Mouse (Mus musculus): ENCODE measurements at regions not wholly inside any gene's neighbourhood (a gene's known extent, or its start where the extent isn't known, plus 50 kb on each side); places are given as distances from the start of the nearest gene placed in this dataset.
A peak's percentile ranks its signal among the peaks of the same experiment; 100 is the strongest.

GRCm38 (mm10) chr16:8117543-8118167 lies 307.3 kb downstream of the Tmem114 start:
- DNase-seq = no peak

- DNase-seq = no peak
Measured at GRCm38 (mm10) chr16:8111329-8112116, 313.4 kb downstream of the Tmem114 start.

DNA sequence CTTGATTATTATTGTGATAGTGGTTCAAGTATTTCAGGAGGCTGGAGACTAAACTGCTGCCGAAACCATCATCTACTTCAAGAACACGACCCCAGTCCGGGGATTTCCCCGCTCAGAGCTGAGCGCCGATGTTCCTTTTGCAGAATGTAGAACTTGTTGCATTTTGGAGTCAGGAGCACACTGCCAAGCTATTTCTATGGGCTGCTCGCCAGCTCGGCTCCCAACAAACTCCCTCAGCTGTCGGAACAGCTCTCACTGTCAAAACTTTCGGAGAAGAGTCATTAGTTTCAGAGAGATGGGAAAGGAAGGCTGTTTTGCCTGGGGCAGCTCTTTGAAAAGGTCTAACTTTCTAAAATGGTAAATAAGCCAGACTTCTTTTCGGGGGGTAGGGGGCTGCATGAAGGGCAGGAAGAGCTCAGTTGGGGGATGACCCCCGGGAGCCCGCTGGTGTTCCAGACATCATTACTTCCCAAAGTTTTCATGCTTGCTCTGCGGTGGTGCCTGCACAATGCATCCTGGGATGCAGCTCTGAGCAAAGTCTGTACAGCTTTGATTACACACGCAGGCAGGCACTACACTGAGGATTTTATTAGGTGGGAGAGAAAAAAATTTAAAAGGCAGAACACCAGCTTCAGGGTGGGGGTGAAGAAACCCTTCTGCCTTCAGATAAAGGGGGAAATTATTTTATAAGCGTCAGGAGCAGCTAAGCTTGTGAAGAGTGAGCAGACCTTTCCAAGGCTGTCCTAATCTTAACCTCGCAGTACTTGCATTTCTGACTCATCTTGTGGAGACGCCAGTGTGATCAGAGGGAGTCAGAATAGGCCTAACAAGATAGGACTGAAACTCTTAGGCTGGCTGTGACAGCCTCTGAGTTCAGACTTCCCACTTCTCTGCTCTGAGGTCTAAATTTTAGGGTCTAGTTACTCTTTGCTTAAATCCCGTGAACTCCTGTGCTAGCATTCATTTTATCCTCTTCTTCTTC lies 316.5 kb downstream of the Tmem114 start:
- no peak for DNase-seq

GRCm38 (mm10) chr16:8079024-8079423 lies 345.9 kb downstream of the Tmem114 start:
- DNase-seq = no peak

DNA sequence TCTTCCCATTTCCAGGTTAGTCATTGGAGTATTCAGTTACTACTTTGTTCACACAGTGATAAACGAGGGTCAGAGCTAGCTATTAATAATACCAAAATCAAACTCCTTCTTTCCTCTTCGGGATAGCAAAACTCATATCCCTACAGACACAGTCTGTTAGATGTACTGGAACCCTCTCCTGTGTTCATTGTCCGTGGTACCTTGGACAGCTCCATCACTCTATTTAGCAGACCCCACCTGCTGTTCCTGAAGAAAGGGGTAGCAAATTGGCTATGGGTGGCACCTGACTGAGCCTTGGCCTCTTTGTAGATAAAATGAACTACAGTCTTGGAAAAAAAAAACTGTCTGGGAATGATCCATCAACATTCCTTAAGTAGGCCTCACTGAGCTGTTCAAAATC lies 346.5 kb downstream of the Tmem114 start:
- no peak for DNase-seq

GRCm38 (mm10) chr16:8074729-8075128 lies 350.2 kb downstream of the Tmem114 start:
- DNase-seq = peak; percentile 5

- DNase-seq = no peak
Measured at GRCm38 (mm10) chr16:8053936-8054335, 371.0 kb downstream of the Tmem114 start.

DNA sequence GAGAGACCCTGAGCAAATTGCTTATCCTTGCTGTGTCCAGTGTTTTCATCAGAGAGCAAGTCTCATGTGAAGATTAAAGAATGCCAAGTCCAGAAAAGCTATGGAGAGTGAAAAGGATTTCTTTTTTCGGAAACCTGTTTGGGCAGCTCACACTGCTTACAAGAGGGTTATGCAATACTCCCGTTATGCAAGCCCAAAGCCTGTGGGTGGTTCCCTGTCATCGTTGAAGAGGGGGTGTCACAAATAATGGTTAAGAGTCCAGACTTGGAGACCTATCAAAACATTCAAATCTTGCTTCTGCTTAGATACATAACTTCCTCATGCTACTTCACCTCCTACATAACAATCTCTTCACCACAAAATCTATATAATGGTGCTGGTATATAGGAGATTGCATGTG lies 416.0 kb downstream of the Tmem114 start:
- peak; percentile 65 for DNase-seq

GRCm38 (mm10) chr16:8006631-8007030 lies 418.3 kb downstream of the Tmem114 start:
- DNase-seq = no peak

GRCm38 (mm10) chr16:8002339-8003089 lies 422.4 kb downstream of the Tmem114 start:
- DNase-seq = peak; percentile 20

DNA sequence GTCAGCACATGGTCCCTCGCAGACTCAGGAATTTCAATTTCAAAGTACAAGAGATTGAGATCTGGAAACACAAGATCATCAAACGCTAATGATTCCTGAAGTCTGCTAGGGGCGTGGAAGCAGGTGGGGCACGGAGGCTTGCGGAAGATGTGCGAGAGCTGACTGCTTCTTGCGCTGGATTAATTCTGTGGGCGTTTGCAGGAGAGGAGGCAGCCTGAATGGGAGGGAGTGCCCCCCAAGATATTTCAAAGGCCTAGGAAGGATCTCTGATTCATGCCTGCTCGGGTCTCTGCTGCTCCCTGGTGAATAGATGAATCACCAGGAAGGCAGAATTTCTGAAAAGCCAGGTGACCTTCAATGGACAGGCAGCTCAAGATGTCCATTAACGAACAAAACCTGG lies 442.1 kb downstream of the Tmem114 start:
- DNase-seq = no peak

- DNase-seq = no peak
Measured at GRCm38 (mm10) chr16:7978466-7978865, 446.5 kb downstream of the Tmem114 start.

GRCm38 (mm10) chr16:7951616-7952015 lies 473.3 kb downstream of the Tmem114 start:
- no peak for DNase-seq

DNA sequence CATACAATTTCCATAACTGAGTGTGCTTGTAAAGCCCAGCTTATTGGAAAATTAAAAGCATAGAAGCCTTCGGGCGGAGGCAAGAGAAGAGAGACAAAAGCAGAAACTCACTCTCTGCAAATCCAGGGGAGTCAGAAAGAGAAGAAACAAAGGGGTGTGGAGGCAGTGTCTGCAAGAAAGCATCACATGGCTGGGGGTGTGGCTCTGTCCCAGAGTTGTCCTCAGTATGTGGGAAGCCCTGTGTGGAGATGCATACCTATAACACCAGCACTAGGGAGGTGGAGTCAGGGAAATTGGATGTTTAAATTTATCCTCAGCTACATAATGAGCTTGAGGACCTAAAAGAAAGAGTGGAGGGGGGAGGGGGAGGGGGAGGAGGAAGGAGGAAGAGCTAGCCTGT lies 482.6 kb downstream of the Tmem114 start:
- DNase-seq = no peak

- DNase-seq = no peak
Measured at GRCm38 (mm10) chr16:7937167-7937566, 487.8 kb downstream of the Tmem114 start.

DNA sequence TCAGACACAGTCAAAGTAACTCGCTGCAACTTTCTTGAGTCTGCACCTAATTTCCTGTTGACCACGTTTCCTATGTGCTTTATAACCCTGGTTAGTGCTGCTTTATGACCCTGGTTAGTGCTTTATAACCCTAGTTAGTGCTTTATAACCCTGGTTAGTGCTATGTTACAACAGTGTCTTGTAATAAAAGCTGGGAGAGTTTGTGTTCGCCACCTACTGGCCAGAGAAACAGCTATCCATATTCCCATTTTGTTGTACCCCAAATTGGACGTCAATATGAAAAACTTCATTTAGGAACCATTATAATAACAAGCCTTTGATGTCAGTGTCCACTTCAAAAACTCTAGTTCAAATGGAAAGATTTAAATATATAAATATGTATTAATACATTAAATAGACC lies 492.6 kb downstream of the Tmem114 start:
- no peak for DNase-seq

GRCm38 (mm10) chr16:7931676-7932075 lies 493.3 kb downstream of the Tmem114 start:
- no peak for DNase-seq

- DNase-seq = peak; percentile 14
Measured at GRCm38 (mm10) chr16:7929112-7929511, 495.8 kb downstream of the Tmem114 start.

DNA sequence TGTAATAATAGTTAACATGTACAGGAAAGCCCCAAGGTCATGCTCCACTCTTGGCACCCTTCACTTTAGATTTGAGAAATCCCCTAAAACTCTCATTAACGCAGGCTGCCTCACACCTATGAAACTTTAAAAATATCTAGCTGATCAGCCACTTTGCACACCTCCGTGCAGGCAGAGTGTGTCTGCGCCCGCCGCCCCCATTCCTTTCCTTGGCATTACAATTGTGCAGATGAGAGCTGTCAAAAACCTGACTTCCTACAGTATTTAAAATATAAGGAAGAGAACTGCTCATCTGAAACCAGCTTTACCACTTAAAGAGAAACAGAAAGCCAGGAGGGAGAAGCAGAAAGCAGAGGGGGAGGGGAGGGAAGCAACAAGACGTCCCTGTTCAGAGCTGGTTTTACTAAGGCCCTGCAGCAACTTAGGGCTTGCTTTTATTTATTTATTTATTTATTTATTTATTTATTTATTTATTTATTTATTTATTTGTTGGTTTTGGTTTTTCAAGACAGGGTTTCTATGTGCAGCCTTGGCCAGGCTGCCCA lies 496.5 kb downstream of the Tmem114 start:
- DNase-seq = peak; percentile 42

GRCm38 (mm10) chr16:7927756-7928155 lies 497.2 kb downstream of the Tmem114 start:
- no peak for DNase-seq

GRCm38 (mm10) chr16:7895786-7896185 lies 529.1 kb downstream of the Tmem114 start:
- no peak for DNase-seq

DNA sequence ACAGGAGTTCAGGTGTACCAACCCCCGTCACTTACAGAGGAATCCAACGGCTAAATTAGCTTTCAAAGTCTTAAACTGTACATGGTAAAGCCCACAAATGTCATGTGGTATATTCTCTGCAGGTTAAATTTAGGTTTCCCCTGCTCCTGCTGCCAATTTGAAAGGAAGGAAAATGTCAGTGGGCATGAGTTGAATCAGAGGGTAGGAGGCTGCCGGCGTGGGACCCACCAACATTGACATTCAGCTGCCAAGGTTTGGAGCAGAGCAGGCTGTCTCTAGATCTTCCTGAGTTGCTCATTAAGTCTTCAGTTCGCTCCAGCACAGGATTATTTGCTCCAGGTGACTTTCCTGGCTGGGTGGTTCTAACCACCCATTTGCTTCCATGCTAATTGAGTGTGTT lies 532.1 kb downstream of the Tmem114 start:
- peak; percentile 6 for DNase-seq

Data from right cerebral cortex, postnatal 25 days (tissue).